Mouse (Mus musculus) kidney, adult 2 months (tissue): ENCODE measurements around the gene Trim41.

ENCODE experiments used
- CTCF ChIP-seq: fragments of 200-500 bp; conservative IDR thresholded peaks from 2 replicates; pipeline ENCODE4 v1.5.1; 2011; ENCODE audit warnings: low read depth, mild to moderate bottlenecking, control low read depth, low read length, moderate library complexity, mixed read lengths; ENCODE audit not compliant: insufficient read depth, insufficient read length
- POLR2A ChIP-seq: fragments of 200-500 bp; IDR thresholded peaks from one replicate; pipeline ENCODE4 v1.6.1; 2011; ENCODE audit warnings: low read depth, low read length, control low read depth

DNA sequence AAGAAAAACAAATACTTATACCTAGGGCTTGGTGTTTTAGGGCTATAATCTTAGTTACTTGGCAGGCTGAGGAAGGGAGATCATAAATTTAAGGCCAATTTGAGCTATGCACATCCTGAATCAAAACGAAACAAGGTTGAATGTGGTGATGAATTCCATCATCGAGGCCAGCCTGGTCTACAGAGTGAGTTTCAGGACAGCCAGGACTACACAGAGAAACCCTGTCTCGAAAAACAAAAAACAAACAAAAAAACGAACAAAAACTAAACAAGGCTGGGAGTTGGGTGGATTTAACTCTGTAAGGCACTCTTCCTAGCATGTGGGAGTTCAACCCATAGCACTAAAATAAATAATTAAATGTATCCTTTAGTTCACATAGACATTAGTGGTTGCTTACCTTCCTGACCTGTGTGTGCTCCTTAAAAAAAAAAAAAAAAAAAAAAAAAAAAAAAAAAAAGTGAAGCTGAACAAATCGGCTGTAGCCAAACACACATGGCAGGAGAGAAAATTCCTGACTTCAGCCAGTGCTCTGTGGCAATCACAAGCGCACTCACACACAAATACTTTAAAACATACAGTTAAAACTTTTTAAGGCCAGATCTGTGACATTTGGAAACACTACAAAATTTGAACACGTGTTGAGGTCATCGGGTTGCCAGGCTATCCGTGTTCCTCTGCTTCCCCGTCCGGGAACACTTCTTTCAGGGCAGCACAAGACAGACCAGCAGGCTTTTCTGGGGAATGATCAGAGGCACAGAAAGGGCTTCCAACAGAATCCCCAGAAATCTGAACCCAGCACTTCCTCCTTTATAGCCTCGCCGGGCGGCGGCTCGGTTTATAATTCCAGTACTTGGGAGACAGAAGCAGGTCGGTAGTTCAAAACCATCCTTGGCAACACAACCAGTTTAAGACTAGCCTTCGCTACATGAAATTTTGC lies 17.9 kb downstream of the Trim41 start:
- TF ChIP-seq CTCF (no peak), POLR2A (no peak)
